Mouse (Mus musculus) hematopoietic stem cell, adult 5-6 weeks (primary cell): ENCODE data around the gene Aqp3. TPM values are rescaled to one million over a fixed set of nuclear protein-coding genes. Genes with fewer than 3 reads are reported as not detected.

Experiments
- ATAC-seq, 2 experiments: fragments of 125-278 bp in 1 of 2; replicated peaks in 1 of 2; 2 replicates each; pipeline ENCODE4 v1.8.0; 2016 to 2017; ENCODE audit warnings: inconsistent platforms in 2 of 2, mild to moderate bottlenecking in 2 of 2, moderate number of reproducible peaks in 2 of 2, low read depth in 1 of 2, moderate TSS enrichment in 1 of 2; ENCODE audit not compliant: low FRiP score in 2 of 2, poor library complexity in 2 of 2, severe bottlenecking in 2 of 2, insufficient read depth in 1 of 2, low TSS enrichment in 1 of 2
- total RNA-seq: library from RNA; stranded (forward); fragments of 172-1452, 232-1000 nt; gene quantifications from 2 replicates; pipeline ENCODE4 v1.2.3, GENCODE M21; 2017

Aqp3 gene
- total RNA-seq = not detected in 2 replicates

DNA sequence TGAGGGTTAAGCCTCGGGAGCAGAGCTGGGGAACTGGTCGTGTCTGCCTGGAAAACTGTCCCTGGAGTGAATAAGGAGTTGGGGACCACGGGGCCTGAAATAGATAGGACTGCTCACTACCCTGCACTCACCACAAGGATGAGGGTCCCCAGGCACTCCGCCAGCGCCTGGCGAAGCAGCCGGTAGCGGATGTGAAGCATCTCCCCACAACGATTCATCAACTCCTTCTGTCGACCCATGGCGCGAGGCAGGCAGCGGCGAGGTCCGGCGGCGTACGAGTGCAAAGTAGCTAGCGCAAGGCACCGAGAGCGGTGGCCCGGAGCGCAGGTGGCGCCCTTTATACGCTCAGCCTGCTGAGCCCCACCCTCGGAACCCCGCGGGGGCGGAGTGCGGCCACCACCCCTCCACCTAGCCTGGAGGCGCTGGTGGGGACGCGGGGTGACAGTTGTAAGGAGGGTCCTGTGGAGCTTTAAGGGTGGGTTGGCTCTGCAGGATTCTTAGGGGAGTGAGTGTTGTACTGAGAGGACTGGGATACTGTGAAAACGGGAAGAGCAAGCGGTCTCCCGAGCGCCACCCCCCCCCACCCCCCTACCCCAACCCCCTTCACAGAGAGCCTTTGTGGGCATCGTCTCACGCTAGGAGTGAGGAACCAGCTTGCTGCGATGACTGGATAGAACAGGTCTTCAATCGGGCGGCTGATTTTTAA, at the start of gene Aqp3:
TSS of gene Aqp3 (minus strand) at position 313 of the 706 bp plus-strand sequence.
- peak; percentile 55 to 71 for ATAC-seq

DNA sequence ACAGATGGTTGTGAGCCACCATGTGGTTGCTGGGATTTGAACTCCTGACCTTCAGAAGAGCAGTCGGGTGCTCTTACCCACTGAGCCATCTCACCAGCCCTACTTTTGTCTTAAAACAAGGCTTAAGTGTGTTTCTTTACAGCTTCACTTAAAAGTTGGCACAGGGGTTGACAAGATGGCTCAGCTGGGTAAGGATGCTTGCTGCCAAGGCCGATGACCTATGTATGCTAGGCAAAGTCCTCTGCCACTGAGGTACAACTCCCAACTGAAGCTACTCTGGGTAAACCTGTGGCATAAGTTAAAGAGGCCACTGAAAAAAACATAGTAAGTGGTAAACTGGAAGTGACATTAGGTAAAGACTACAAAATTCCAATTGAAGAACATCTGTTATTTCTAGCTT, 44.6 kb upstream of the Aqp3 start:
- no peak for ATAC-seq

DNA sequence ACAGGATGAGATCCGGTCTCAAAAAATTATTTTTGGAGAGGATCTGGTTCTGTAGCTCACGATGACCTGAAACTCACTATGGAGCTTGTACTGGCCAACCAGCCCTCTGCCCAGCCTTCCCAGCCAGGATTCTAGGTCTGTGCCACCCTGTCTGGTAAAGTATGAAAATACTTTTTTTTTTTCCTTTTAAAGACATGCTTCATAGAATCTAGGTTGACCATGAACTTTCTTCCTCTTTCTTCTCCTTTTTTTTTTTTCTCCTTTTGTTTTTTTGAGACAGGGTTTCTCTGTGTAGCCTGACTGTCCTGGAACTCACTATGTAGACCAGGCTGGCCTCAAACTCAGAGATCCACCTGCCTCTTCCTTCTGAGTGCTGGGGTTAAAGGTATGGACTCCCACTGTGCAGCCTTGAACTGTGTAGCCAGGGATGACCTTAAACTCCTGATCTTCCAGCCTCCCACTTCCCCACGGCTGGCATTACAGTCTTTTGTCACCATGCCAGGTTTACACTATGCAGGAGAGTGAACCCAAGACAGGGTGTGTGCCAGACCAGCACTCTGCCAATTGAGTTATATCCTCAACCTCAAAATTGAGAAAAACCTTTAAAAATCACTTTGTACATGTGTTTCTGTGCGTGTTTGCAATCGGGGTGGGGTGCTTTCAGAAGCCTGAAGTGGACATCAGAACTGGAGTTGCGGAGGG, 42.3 kb upstream of the Aqp3 start:
- no peak for ATAC-seq

DNA sequence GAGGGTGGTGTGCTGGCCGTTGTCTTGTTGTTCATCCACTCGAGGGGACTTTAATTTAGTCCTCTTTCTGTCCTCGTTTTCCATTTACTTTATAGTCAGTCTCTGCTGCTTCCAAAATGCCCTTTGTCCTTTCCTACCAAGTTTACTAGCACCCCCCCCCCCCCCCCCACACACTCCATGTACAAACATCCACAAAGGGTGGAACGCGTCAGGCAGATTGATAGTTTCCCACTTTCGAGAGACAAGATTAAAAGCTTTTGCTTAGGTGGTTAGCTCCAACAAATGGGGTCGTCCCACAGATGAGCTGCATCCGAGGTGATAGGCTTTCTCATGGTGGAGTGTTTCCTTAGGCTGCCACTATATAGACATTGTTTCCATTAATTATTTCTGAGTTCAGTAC, 38.8 kb upstream of the Aqp3 start:
- ATAC-seq = no peak

DNA sequence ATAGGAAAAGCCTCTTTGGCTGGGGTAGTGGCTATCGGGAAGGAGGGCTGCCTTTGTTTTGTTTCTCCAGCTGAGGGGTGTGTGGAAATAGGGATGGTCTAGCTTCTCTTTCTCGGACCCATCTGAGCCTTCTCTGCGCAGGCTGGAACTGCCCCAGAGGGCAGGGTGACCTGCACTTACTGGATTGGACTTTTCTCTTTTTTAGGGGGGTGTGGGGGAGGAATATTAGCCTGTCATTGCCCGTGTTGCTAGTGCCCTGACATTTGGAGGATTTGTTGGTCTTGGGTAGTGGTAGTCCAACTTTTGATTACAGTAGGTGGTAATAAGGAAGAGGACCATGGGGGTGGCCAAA, 38.4 kb upstream of the Aqp3 start:
- no peak for ATAC-seq

DNA sequence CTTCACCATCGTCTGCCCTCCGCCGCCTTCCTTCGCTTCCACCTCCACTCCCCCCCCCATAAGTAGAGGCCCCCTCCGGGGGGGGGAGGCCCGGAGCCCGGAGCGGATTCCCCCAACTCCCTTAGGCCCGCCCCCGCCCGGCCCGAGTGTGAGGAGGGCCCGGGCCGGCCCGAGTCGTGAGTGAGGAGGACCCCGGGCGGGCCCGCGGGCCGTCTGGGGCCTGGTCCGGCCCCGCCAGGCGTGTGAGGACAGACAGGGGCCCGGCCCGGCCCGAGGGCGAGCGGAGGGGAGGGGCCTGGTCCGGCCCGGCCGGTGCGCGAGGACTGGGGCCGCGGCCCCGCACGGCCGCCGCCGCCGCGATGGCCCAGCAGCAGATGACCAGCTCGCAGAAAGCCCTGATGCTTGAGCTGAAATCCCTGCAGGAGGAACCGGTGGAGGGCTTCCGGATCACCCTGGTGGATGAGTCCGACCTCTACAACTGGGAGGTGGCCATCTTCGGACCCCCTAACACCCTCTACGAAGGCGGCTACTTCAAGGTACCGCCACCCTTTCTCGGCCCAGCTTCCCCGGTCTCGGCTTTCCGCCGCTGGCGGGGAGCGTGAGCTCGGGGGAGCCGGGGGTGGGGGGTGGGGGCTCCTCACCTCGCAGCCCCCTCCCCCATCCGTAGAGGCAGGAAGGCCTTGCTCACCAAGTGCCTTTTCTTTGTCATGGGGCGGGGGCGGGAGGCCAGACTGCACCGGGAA, 37.9 kb upstream of the Aqp3 start, which contains the start of gene Ube2r2:
TSS of gene Ube2r2 (plus strand) at position 33 of the 743 bp plus-strand sequence.
- ATAC-seq = peak; percentile 27 to 57

DNA sequence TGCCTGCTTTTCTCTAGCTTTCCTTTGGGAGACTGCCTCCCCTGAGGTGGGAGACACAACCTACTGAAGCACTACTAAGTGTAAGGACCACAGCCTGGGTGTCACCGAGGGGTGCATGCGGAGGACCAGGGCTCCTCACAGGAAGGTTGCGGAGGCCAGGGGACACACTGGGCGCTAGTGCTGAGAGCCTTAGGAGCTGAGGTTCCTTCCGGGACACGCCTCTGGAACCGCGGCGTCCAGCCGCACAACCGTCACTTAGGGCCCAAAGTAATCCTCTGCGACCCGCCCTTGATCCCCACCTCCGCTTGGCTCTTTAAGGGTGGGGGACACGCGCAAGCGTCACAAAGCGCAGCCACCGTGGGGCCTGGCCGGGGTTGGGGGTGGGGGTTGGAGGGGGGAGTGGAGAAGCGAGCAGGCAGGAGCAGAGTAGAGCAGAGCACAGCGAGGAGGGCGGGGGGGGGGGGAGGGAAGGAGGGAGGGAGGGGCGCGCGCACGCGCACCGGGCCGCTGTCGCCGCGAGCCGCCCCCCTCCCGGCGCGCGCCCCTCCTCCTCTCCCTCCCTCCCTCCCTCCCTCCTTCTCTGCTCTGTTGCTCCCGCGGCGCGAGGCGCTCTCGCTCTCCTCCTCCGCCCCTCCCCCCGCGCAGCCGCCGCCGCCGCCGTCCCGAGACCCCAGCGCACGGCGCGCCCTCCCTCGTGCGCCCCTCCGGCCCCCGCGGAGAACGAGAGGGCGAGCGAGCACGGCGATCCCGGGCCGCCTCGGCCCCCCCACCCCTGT, 37.1 kb upstream of the Aqp3 start:
- peak; percentile 75 to 80 for ATAC-seq

DNA sequence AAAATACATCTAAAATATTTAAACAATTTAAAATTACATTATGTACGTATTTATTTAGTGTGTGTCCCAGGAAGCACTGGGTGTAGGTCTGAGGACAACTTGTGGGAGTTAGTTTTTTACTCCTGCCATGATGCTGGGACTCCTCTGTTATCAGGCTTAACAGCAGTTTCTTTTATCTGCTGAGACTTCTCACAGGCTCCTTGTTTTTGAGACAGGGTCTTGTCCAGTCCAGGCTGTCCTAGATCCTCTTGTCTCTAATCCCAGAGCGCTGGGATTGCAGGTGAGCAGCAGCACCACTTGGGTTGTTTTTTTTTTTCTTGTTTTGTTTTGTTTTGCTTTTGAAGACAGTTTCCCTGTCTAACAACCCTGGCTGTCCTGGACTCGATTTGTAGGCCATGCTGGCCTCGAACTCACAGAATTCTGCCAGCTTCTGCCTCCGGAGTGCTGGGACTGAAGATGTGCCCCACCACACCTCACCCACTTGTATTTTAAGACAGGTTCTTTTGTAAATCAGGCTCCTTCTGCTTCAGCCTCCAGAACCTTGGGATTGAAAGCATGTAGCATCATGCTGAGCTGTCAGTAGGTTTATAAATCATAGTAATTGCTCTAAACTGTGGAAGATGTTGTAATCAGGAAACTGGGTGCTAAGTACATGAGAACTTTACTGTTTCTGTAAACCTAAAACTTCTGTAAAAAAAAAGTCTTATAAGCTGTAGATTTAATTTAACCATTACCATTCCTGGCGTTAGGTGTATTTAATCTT, 35.7 kb upstream of the Aqp3 start:
- no peak for ATAC-seq

DNA sequence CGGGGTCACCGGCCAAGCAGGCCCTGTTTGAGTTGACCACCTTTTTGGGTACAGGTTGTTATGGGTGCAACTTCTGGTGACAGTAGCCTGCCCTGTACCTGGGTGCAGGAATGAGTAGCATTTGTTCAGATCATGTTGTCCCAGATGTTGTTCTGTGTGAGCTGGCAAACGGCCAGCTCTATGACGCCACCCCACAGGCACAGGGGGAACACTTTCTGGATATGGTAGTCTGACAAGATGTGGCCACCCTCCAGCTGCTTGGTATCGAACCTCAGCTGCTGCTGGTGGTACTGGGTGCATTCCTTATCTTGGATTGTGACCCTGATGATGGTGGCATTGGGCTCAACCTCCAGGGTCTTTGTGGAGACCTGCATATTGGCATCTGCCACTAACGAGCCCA, 34.5 kb upstream of the Aqp3 start:
- ATAC-seq = no peak

DNA sequence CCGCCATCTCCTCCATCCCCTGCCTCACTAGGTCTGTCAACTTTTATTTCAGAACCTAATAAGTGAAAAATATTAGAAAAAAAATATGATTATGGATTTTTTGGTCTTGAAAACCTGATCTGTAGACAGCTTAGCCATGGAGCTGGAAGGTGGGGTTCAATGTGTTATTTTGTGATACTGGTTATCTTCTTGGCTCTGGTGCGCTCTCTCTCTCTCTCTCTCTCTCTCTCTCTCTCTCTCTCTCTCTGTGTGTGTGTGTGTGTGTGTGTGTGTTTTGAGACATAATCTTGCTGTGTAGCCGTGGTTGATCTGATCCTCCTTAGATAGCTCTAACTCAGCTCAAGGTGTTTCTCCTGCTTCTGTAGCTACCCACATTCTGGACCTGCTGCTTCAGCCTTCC, 31.9 kb upstream of the Aqp3 start:
- ATAC-seq = no peak; a peak in 1 of 4 replicates

DNA sequence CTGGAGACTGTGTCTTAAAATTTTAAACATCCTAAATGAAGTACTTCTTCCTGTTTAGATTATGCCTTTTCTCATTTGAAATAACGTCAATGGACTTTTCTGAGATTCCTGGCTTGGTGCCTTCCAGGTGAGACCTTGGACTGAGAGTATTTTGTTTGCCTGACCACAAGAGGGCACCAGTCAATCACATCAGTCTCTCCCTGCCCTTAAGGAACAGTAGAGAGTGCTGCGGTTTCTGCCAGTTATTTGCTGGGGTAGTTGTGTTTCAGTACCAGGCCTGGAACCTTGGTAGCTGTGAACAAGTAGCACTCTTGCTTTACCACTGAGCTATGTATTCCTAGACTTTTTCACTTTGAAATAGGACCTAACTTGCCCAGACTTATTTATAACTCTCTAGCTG, 31.4 kb upstream of the Aqp3 start:
- ATAC-seq = peak; percentile 81 to 91

DNA sequence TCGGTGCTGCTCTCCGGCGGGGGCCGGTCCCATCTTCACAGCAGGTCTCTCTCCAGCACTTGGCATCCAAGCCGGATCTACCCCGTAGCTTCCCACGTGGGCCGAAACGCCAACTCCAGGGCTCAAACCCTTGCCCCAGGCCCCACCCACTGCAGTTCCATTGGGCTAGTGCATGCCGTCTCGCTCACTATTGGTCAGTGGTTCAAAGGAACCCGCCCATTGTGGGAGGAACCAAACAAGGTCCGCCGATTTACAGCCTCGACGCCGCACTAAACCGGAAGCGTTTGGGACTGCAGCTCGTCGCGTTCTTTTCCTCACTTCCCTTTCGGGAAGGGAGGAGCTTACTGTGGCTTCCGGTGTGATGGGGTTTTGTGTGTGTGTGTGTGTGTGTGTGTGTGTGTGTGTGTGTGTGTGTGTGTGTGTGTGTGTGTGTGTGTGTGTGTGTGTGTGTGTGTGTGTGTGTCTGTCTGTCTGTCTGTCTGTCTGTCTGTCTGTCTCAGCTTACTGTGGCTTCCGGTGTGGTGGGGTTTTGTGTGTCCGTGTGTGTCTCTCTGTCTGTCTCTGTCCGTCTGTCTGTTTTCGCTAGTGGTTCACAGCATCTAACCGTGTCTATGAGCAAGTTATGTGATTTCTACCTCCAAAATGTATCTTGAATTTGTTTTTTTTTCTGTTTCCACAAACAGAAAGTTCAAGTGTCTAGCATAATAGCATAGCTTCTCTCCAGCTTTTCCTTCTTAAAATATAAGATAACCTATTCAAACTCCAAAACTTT, 26.4 kb upstream of the Aqp3 start, which contains the start of gene Nol6:
TSS of gene Nol6 (minus strand) at position 276 of the 772 bp plus-strand sequence.
- peak; percentile 100 for ATAC-seq

DNA sequence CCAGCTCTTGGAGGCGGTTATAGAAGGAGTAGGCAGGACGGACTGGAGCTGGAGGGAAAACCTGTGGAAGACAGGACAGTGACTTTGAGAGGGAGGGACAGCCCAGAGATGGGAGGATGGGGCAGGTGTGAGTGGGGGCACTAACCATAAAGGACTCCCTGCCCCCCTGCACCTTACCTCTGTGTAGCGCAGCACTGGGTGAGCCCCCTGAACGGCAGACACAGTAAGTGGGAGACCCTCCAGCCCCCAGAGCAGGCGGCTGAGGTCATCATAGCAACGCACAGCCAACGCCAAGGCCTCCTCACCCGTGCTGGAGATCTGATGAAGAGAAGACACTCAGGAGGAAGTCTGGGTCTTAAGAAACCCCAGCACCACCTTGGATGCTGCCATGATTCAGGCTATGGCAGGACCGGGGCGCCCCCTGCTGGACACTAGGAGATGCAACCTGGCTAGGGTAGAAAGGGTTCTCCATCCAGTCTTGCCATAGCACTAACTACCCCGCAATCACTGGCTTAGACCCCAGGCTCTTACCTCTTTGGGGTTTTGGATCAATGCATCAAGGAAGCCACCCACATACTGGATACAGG, 20.8 kb upstream of the Aqp3 start:
- ATAC-seq = peak; percentile 48 to 63; a peak in 3 of 4 replicates

DNA sequence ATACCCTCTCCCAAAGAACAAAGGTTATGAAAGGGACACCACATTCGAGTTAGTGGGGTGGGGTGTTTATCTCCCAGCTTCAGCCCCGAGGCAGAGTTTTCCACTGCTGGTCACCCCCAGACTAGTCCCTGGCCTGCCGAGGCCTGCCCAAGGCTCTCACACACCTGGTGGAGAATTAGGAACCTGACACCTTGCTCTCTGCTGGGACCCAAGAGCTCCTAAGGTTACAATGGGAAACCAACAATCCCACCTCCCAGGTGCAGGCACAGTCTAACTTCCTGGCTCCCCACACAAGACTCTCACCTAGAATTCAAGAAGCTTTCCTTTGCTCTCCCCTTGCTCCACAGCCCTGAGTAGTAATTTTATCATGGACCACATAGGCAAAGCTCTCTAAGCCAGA, 18.8 kb upstream of the Aqp3 start:
- no peak for ATAC-seq

DNA sequence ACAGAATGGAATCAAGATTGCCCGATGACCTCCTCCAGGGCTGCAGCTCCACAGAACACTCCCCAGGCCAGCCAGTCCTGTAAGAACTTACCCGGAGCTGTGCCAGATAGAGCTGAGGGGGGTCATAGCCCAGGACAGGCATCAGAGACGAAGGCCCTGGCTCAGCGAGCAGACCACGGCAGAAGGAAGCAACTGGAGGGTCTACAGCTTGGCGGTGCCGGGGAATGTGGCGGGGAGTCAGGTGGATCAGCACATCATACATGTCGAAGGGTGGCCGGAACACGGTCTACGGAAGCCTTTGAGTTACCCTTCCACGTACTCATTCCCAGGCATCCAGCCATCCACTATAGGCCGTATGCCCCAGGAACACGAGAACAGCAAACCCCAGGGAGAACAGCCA, 17.8 kb upstream of the Aqp3 start:
- ATAC-seq = no peak

DNA sequence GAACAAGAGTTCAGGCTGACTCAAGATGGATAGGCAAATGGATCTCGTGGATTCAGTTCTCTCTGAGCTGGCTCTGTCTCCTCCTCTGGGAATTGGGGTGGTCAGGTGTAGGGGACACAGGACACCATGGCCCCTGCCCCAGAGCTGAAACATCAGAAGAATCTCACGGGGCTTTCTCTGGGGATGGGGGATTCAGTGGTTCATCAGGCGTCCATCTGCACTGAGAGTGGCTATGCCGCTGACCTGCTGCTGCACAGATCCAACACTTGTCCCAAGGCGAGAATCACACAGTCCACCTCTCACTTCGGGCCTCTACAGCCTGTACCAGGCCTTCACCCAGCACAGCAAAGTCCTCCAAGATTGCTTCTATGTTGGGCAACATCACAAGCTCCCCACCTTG, 17.1 kb upstream of the Aqp3 start:
- no peak for ATAC-seq
